Mouse (Mus musculus) MEL (cell line): ENCODE measurements around the gene Fam214a. TPM values are rescaled to one million over a fixed set of nuclear protein-coding genes. Genes with fewer than 3 reads are reported as not detected.

Experiments
- DNase-seq: peaks from one replicate; pipeline ENCODE4 v3.0.0; 2011; ENCODE audit warnings: low read depth, low spot score
- H3K27ac ChIP-seq: 2 replicates; pipeline ENCODE4 v1.5.1; 2012; ENCODE audit warnings: low read depth, mild to moderate bottlenecking, control low read depth, low read length, moderate library complexity; ENCODE audit not compliant: control insufficient read depth
- H3K27me3 ChIP-seq, 2 experiments: fragments of 150-350 bp in 1 of 2; sonication (generic) in 1 of 2; 2 replicates each; pipeline ENCODE4 v1.6.1; 2012; ENCODE audit warnings: low read length in 2 of 2, mild to moderate bottlenecking in 2 of 2, improper control_type of control experiment in 1 of 2, moderate library complexity in 1 of 2; ENCODE audit not compliant: insufficient read depth in 2 of 2, control insufficient read depth in 1 of 2
- H3K36me3 ChIP-seq, 2 experiments: 2 replicates each; pipeline ENCODE4 v1.6.1; 2012 to 2014; ENCODE audit warnings: low read length in 2 of 2, improper control_type of control experiment in 1 of 2, inconsistent platforms in 1 of 2, mild to moderate bottlenecking in 1 of 2; ENCODE audit not compliant: insufficient read depth in 2 of 2, control insufficient read depth in 1 of 2
- H3K4me1 ChIP-seq, 2 experiments: fragments of 150-350 bp in 1 of 2; sonication (generic) in 1 of 2; 2 replicates each; pipeline ENCODE4 v1.6.1; 2012; ENCODE audit warnings: low read length in 2 of 2, improper control_type of control experiment in 1 of 2, mild to moderate bottlenecking in 1 of 2; ENCODE audit not compliant: insufficient read depth in 2 of 2, control insufficient read depth in 1 of 2
- H3K4me3 ChIP-seq, 2 experiments: fragments of 150-350 bp in 1 of 2; sonication (generic) in 1 of 2; 2 replicates each; pipeline ENCODE4 v1.5.1; 2012; ENCODE audit warnings: low read depth in 2 of 2, low read length in 2 of 2, mild to moderate bottlenecking in 2 of 2, moderate library complexity in 2 of 2, control low read depth in 1 of 2, improper control_type of control experiment in 1 of 2; ENCODE audit not compliant: control insufficient read depth in 1 of 2, insufficient read depth in 1 of 2
- H3K79me2 ChIP-seq: 2 replicates; pipeline ENCODE4 v1.6.1; 2012; ENCODE audit warnings: mild to moderate bottlenecking, low read length, moderate library complexity; ENCODE audit not compliant: control insufficient read depth, poor library complexity, insufficient read depth
- H3K9ac ChIP-seq: 2 replicates; pipeline ENCODE4 v1.6.1; 2012; ENCODE audit warnings: low read depth, mild to moderate bottlenecking, control low read depth, low read length, moderate library complexity; ENCODE audit not compliant: control insufficient read depth, poor library complexity, severe bottlenecking
- H3K9me3 ChIP-seq: fragments of 150-350 bp; sonication (generic); replicated peaks from 2 replicates; pipeline ENCODE4 v1.6.1; 2012; ENCODE audit warnings: mild to moderate bottlenecking, low read length, improper control_type of control experiment, moderate library complexity; ENCODE audit not compliant: insufficient read depth
- CHD1 ChIP-seq: IDR thresholded peaks from 2 replicates; pipeline ENCODE4 v1.6.1; 2012; ENCODE audit warnings: low read depth, mild to moderate bottlenecking, inconsistent platforms, low read length, improper control_type of control experiment
- CHD2 ChIP-seq: IDR thresholded peaks from 2 replicates; pipeline ENCODE4 v1.6.1; 2011; ENCODE audit warnings: low read length, improper control_type of control experiment
- E2F4 ChIP-seq: IDR thresholded peaks from 2 replicates; pipeline ENCODE4 v1.6.1; 2011; ENCODE audit warnings: low read depth, low read length, improper control_type of control experiment, borderline replicate concordance
- ELF1 ChIP-seq: IDR thresholded peaks from 2 replicates; pipeline ENCODE4 v1.6.1; 2014; ENCODE audit warnings: low read depth, mild to moderate bottlenecking, inconsistent platforms, low read length, improper control_type of control experiment, moderate library complexity
- GATA1 ChIP-seq: IDR thresholded peaks from 2 replicates; pipeline ENCODE4 v1.6.1; 2011; ENCODE audit warnings: low read depth, low read length, improper control_type of control experiment
- HCFC1 ChIP-seq: IDR thresholded peaks from 2 replicates; pipeline ENCODE4 v1.6.1; 2012; ENCODE audit warnings: low read depth, mild to moderate bottlenecking, inconsistent platforms, low read length, improper control_type of control experiment, moderate library complexity
- JUND ChIP-seq: IDR thresholded peaks from 2 replicates; pipeline ENCODE4 v1.6.1; 2011; ENCODE audit warnings: low read depth, mild to moderate bottlenecking, improper control_type of control experiment, low read length
- MAX ChIP-seq: IDR thresholded peaks from 2 replicates; pipeline ENCODE4 v1.6.1; 2011; ENCODE audit warnings: low read length, improper control_type of control experiment
- MYB ChIP-seq: IDR thresholded peaks from 2 replicates; pipeline ENCODE4 v1.6.1; 2011; ENCODE audit warnings: mild to moderate bottlenecking, low read depth, low read length, improper control_type of control experiment
- MYC ChIP-seq: IDR thresholded peaks from 2 replicates; pipeline ENCODE4 v1.6.1; 2011; ENCODE audit warnings: low read depth, mild to moderate bottlenecking, low read length, improper control_type of control experiment, moderate library complexity
- NELFE ChIP-seq: IDR thresholded peaks from 2 replicates; pipeline ENCODE4 v1.6.1; 2011; ENCODE audit warnings: low read depth, low read length, improper control_type of control experiment
- NRF1 ChIP-seq: IDR thresholded peaks from 2 replicates; pipeline ENCODE4 v1.6.1; 2014; ENCODE audit warnings: low read depth, mild to moderate bottlenecking, inconsistent platforms, low read length, improper control_type of control experiment, moderate library complexity; ENCODE audit not compliant: poor library complexity, insufficient read depth, severe bottlenecking
- POLR2A ChIP-seq, 2 experiments: IDR thresholded peaks; 2 replicates each; pipeline ENCODE4 v1.6.1; 2011 to 2012; ENCODE audit warnings: low read length in 2 of 2, mild to moderate bottlenecking in 2 of 2, control low read depth in 1 of 2, improper control_type of control experiment in 1 of 2, low read depth in 1 of 2, moderate library complexity in 1 of 2; ENCODE audit not compliant: control insufficient read depth in 1 of 2, insufficient read depth in 1 of 2, poor library complexity in 1 of 2
- RCOR1 ChIP-seq: IDR thresholded peaks from 2 replicates; pipeline ENCODE4 v1.6.1; 2012; ENCODE audit warnings: low read depth, mild to moderate bottlenecking, inconsistent platforms, low read length, improper control_type of control experiment
- SIN3A ChIP-seq: IDR thresholded peaks from 2 replicates; pipeline ENCODE4 v1.6.1; 2012; ENCODE audit warnings: low read length, improper control_type of control experiment, inconsistent platforms
- SMC3 ChIP-seq: IDR thresholded peaks from 2 replicates; pipeline ENCODE4 v1.6.1; 2011; ENCODE audit warnings: low read depth, low read length, improper control_type of control experiment
- TBP ChIP-seq: IDR thresholded peaks from 2 replicates; pipeline ENCODE4 v1.8.0; 2011; ENCODE audit warnings: low read depth, low read length, improper control_type of control experiment
- USF1 ChIP-seq: IDR thresholded peaks from 2 replicates; pipeline ENCODE4 v1.6.1; 2014; ENCODE audit warnings: low read depth, mild to moderate bottlenecking, inconsistent platforms, low read length, improper control_type of control experiment, moderate library complexity
- ZKSCAN1 ChIP-seq: IDR thresholded peaks from 2 replicates; pipeline ENCODE4 v1.6.1; 2012; ENCODE audit warnings: low read depth, mild to moderate bottlenecking, inconsistent platforms, low read length, improper control_type of control experiment, moderate library complexity
- ZMIZ1 ChIP-seq: IDR thresholded peaks from 2 replicates; pipeline ENCODE4 v1.6.1; 2012; ENCODE audit warnings: low read depth, mild to moderate bottlenecking, inconsistent platforms, low read length, improper control_type of control experiment, moderate library complexity
- polyA plus RNA-seq, 2 experiments: library from polyadenylated mRNA; stranded (reverse) in 1 of 2; unstranded in 1 of 2; fragments of >175 nt in 1 of 2; fragments of >200 nt in 1 of 2; gene quantifications; 2 replicates each; pipeline versions ENCODE4 v1.2.1 to v1.2.4; 2012; ENCODE audit warnings: low replicate concordance in 2 of 2, low read depth in 1 of 2; ENCODE audit not compliant: insufficient read length in 2 of 2, insufficient read depth in 1 of 2, missing spikeins in 1 of 2
- total RNA-seq: library from RNA; depleted of rRNA; stranded (reverse); fragments of 300-350 nt; gene quantifications from 2 replicates; pipeline ENCODE4 v1.2.3, GENCODE M21; 2012

Fam214a gene
- total and polyA plus RNA-seq, 3 experiments = 2.3 to 3.9 TPM; not detected in 1

DNA sequence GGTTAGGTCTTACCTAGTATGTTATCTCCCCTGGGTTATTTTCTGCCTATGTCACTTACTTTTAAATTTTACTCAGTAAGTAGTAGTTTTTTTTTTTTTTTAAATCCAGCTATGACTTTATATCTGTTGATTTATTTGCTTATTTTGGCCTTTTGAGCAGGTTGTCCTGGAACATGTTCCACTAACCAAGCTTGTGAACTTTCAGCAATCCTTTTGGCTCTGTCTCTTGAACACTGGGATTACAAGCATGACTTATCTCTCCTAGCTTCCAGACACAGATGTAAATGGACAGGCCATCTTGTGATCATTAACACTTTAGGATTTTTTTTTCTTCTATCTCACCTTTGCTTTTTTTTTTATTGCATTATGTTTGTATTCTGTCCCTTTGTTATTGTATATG lies 94.4 kb downstream of the Fam214a start:
- H3K4me3 ChIP-seq = no peak overlapping the region
- H3K36me3 ChIP-seq = peaks cover 18 to 49% of the 10 kb centered on the region in 2 experiments
- DNase-seq = no peak
- H3K9me3 ChIP-seq = no peaks in the 10 kb centered on the region
- H3K27me3 ChIP-seq = no peaks in the 10 kb centered on the region
- H3K9ac ChIP-seq = no peak overlapping the region
- peaks cover 51% of the 10 kb centered on the region for H3K79me2 ChIP-seq
- TF ChIP-seq TBP (no peak), USF1 (no peak), JUND (no peak), CHD1 (no peak), E2F4 (no peak), POLR2A (IDR thresholded peaks at IDR 0.05; ENCODE audit: control insufficient read depth in 1 of 2, insufficient read depth in 1 of 2, low read depth in 1 of 2, low read length in 2 of 2, poor library complexity in 1 of 2) (no peak), CHD2 (no peak), ZMIZ1 (no peak), SMC3 (no peak), MAX (no peak), SIN3A (no peak), RCOR1 (no peak)
- H3K4me1 ChIP-seq = peaks cover 10 to 12% of the 10 kb centered on the region in 2 experiments
- no peak overlapping the region for H3K27ac ChIP-seq

GRCm38 (mm10) chr9:75049100-75049499 lies 96.4 kb downstream of the Fam214a start:
- no peak overlapping the region for H3K27ac ChIP-seq
- H3K4me3 ChIP-seq = no peak overlapping the region
- no peaks in the 10 kb centered on the region for H3K9me3 ChIP-seq
- peaks cover 9 to 10% of the 10 kb centered on the region in 2 experiments for H3K4me1 ChIP-seq
- peaks cover 39% of the 10 kb centered on the region for H3K79me2 ChIP-seq
- peaks cover 18 to 39% of the 10 kb centered on the region in 2 experiments for H3K36me3 ChIP-seq
- no peak overlapping the region for H3K9ac ChIP-seq
- H3K27me3 ChIP-seq = no peaks in the 10 kb centered on the region
- peak; percentile 77 for DNase-seq
- TF ChIP-seq HCFC1 (peak; percentile 87), ZKSCAN1 (no peak), NELFE (no peak), GATA1 (no peak), MYB (no peak), MYC (no peak), NRF1 (no peak), SIN3A (peak; percentile 49; the same call in 1 of the 2 replicates), ELF1 (no peak; the same call in 1 of the 2 replicates)
